Mouse (Mus musculus) limb, embryonic 11.5 days (tissue): Measurements from ENCODE around the gene Coro2b. TPM values are rescaled to one million over a fixed set of nuclear protein-coding genes. Genes with fewer than 3 reads are reported as not detected.

Experiments used
- ATAC-seq: fragments of 200-750 bp; cut with Nextera tagmentation; 2 replicates; pipeline ENCODE4 v1.8.0; 2017; ENCODE audit warnings: low read depth; ENCODE audit not compliant: insufficient number of reproducible peaks, low FRiP score, low TSS enrichment
- DNase-seq: peaks from one replicate; pipeline ENCODE4 v3.0.0-alpha.2; 2015; ENCODE audit warnings: low spot score
- H3K27ac ChIP-seq: fragments of 300-500 bp; sonication (generic); replicated peaks from 2 replicates; pipeline ENCODE4 v1.5.1; 2014; ENCODE audit warnings: low read depth, mild to moderate bottlenecking, low read length
- H3K27me3 ChIP-seq: fragments of 300-500 bp; sonication (generic); 2 replicates; pipeline ENCODE4 v1.6.1; 2014; ENCODE audit warnings: mild to moderate bottlenecking, low read length, mixed read lengths; ENCODE audit not compliant: control insufficient read depth, insufficient read depth
- H3K36me3 ChIP-seq: fragments of 300-500 bp; sonication (generic); 2 replicates; pipeline ENCODE4 v1.6.1; 2014; ENCODE audit warnings: mild to moderate bottlenecking, low read length, moderate library complexity, mixed read lengths; ENCODE audit not compliant: control insufficient read depth, insufficient read depth
- H3K4me1 ChIP-seq: fragments of 300-500 bp; sonication (generic); 2 replicates; pipeline ENCODE4 v1.6.1; 2014; ENCODE audit warnings: low read length, mixed read lengths; ENCODE audit not compliant: control insufficient read depth, insufficient read depth
- H3K4me2 ChIP-seq: fragments of 300-500 bp; sonication (generic); 2 replicates; pipeline ENCODE4 v1.6.1; 2014; ENCODE audit warnings: low read depth, mild to moderate bottlenecking, moderate library complexity; ENCODE audit not compliant: severe bottlenecking
- H3K4me3 ChIP-seq: fragments of 300-500 bp; sonication (generic); 2 replicates; pipeline ENCODE4 v1.5.1; 2014; ENCODE audit warnings: low read depth, low read length
- H3K9ac ChIP-seq: fragments of 300-500 bp; sonication (generic); 2 replicates; pipeline ENCODE4 v1.6.1; 2014; ENCODE audit warnings: mild to moderate bottlenecking, low read length
- H3K9me3 ChIP-seq: fragments of 300-500 bp; sonication (generic); 2 replicates; pipeline ENCODE4 v1.6.1; 2016; ENCODE audit warnings: low read length; ENCODE audit not compliant: control insufficient read depth
- WGBS: fragments of 180-500 bp; shearing (Covaris S2); extraction: QIAGEN DNeasy Blood & Tissue Kit; methylation state at CpG from one replicate; pipeline ENCODE4 v1.1.7; 2014; 5-methylcytosine and 5-hydroxymethylcytosine counted together
- polyA plus RNA-seq: library from polyadenylated mRNA; unstranded; fragments of >200 nt; fragmentation: Nextera tagmentation; extraction: Ambion mirVana; gene quantifications from 2 replicates; pipeline ENCODE4 v1.2.1, GENCODE M21; 2014

Coro2b gene
- polyA plus RNA-seq, 1 experiment from 2014 or later = 5.6 TPM

- 70% methylated on average over 6 of the region's 6 CpGs for WGBS
- Histone ChIP-seq H3K4me2 (no peak overlapping the region), H3K9me3 (no peaks in the 10 kb centered on the region), H3K36me3 (no peaks in the 10 kb centered on the region), H3K4me1 (peaks cover 5% of the 10 kb centered on the region; the same call in 1 of the 2 replicates), H3K9ac (no peak overlapping the region), H3K27me3 (no peaks in the 10 kb centered on the region; the same call in 1 of the 2 replicates), H3K4me3 (no peak overlapping the region), H3K27ac (no peak overlapping the region)
- no peak for DNase-seq
- no peak for ATAC-seq
Measured at GRCm38 (mm10) chr9:62517112-62517957, 19.5 kb downstream of the Coro2b start.

- ATAC-seq = no peak
- peaks cover 2% of the 10 kb centered on the region; the same call in 1 of the 2 replicates for H3K4me1 ChIP-seq
- no peaks in the 10 kb centered on the region for H3K9me3 ChIP-seq
Measured at GRCm38 (mm10) chr9:62515138-62515537, 21.7 kb downstream of the Coro2b start.

GRCm38 (mm10) chr9:62513492-62514133 is 23.2 kb downstream of the Coro2b start:
- peaks cover 3% of the 10 kb centered on the region; the same call in 1 of the 2 replicates for H3K4me1 ChIP-seq
- no peak for ATAC-seq
- WGBS = 66% methylated on average over 10 of the region's 10 CpGs

More at GRCm38 (mm10) chr9:62515138-62515537, 21.7 kb downstream of the Coro2b start:
- Histone ChIP-seq H3K4me3 (no peak overlapping the region), H3K27me3 (no peaks in the 10 kb centered on the region), H3K4me2 (no peak overlapping the region), H3K27ac (no peak overlapping the region), H3K9ac (no peak overlapping the region), H3K36me3 (no peaks in the 10 kb centered on the region)
- DNase-seq = no peak
- 93% methylated on average over 7 of the region's 7 CpGs for WGBS

GRCm38 (mm10) chr9:62510530-62510936 is 26.3 kb downstream of the Coro2b start:
- no peak overlapping the region for H3K27ac ChIP-seq
- no peaks in the 10 kb centered on the region for H3K36me3 ChIP-seq
- DNase-seq = no peak
- H3K27me3 ChIP-seq = no peaks in the 10 kb centered on the region
- H3K9me3 ChIP-seq = no peaks in the 10 kb centered on the region
- H3K4me2 ChIP-seq = no peak overlapping the region
- no peak for ATAC-seq
- 0 out of 2 replicates have a peak, but pooled peaks cover 2% of the 10 kb centered on the region for H3K4me1 ChIP-seq
- 55% methylated on average over 4 of the region's 4 CpGs for WGBS
- no peak overlapping the region for H3K9ac ChIP-seq
- no peak overlapping the region for H3K4me3 ChIP-seq

More at GRCm38 (mm10) chr9:62513492-62514133, 23.2 kb downstream of the Coro2b start:
- DNase-seq = no peak
- no peaks in the 10 kb centered on the region for H3K36me3 ChIP-seq
- no peak overlapping the region for H3K4me3 ChIP-seq
- no peaks in the 10 kb centered on the region for H3K27me3 ChIP-seq
- H3K4me2 ChIP-seq = no peak overlapping the region
- no peak overlapping the region for H3K27ac ChIP-seq
- H3K9me3 ChIP-seq = no peaks in the 10 kb centered on the region
- H3K9ac ChIP-seq = no peak overlapping the region

GRCm38 (mm10) chr9:62509617-62510016 is 27.2 kb downstream of the Coro2b start:
- 82% methylated on average over 6 of the region's 6 CpGs for WGBS
- no peak overlapping the region for H3K27ac ChIP-seq

GRCm38 (mm10) chr9:62508740-62509524 is 27.9 kb downstream of the Coro2b start:
- 81% methylated on average over 10 of the region's 10 CpGs for WGBS
- Histone ChIP-seq H3K4me3 (no peak overlapping the region), H3K9ac (no peak overlapping the region), H3K27me3 (no peaks in the 10 kb centered on the region), H3K9me3 (no peaks in the 10 kb centered on the region), H3K4me1 (0 out of 2 replicates have a peak, but pooled peaks cover 2% of the 10 kb centered on the region), H3K4me2 (no peak overlapping the region), H3K36me3 (no peaks in the 10 kb centered on the region), H3K27ac (no peak overlapping the region)
- DNase-seq (no peak), ATAC-seq (no peak)

More at GRCm38 (mm10) chr9:62509617-62510016, 27.2 kb downstream of the Coro2b start:
- no peaks in the 10 kb centered on the region for H3K27me3 ChIP-seq
- no peaks in the 10 kb centered on the region for H3K9me3 ChIP-seq
- 0 out of 2 replicates have a peak, but pooled peaks cover 2% of the 10 kb centered on the region for H3K4me1 ChIP-seq
- no peak overlapping the region for H3K9ac ChIP-seq
- H3K4me3 ChIP-seq = no peak overlapping the region
- ATAC-seq (no peak), DNase-seq (no peak)
- H3K4me2 ChIP-seq = no peak overlapping the region
- H3K36me3 ChIP-seq = no peaks in the 10 kb centered on the region

GRCm38 (mm10) chr9:62506467-62507067 is 30.3 kb downstream of the Coro2b start:
- no peak for DNase-seq
- WGBS = 90% methylated on average over 11 of the region's 11 CpGs
- no peak overlapping the region for H3K27ac ChIP-seq

More at GRCm38 (mm10) chr9:62506467-62507067, 30.3 kb downstream of the Coro2b start:
- no peak overlapping the region for H3K4me3 ChIP-seq
- no peaks in the 10 kb centered on the region for H3K9me3 ChIP-seq
- H3K36me3 ChIP-seq = no peaks in the 10 kb centered on the region
- H3K4me2 ChIP-seq = no peak overlapping the region
- H3K27me3 ChIP-seq = no peaks in the 10 kb centered on the region
- no peak for ATAC-seq
- no peak overlapping the region for H3K9ac ChIP-seq
- H3K4me1 ChIP-seq = 0 out of 2 replicates have a peak, but pooled peaks cover 2% of the 10 kb centered on the region
